Comparison of ENCODE assay signal across 17 mouse cellular contexts in genomic region chr11:117445707-117446106, GRCm38 (mm10). TPM values are rescaled to one million over a fixed set of nuclear protein-coding genes. Genes with fewer than 3 reads are reported as not detected.
DNase-seq lines count a peak whose midpoint lies in the region; ATAC-seq lines count a peak whose summit lies in the region.
"Had no signal": no experiment of that assay in that cellular context is flagged by ENCODE, and none has a peak within 500 bp of the region (broad histone marks: within the 10 kb centered on the region; RNA-seq: fewer than 3 reads in every experiment).

No protein-coding gene starts in this region.

- 30% methylated on average over 6 of the region's 6 CpGs for WGBS in limb, embryonic 12.5 days
- WGBS in limb, embryonic 10.5 days, result 51% methylated on average over 6 of the region's 6 CpGs
- 28% methylated on average over 6 of the region's 6 CpGs for WGBS in neural tube, embryonic 15.5 days

- no peaks in the 10 kb centered on the region for H3K36me3 ChIP-seq in limb, embryonic 12.5 days
- H3K36me3 ChIP-seq in limb, embryonic 10.5 days, result no peaks in the 10 kb centered on the region
- no peaks in the 10 kb centered on the region for H3K36me3 ChIP-seq in neural tube, embryonic 15.5 days
- H3K36me3 ChIP-seq: intestine, embryonic 15.5 days had no signal

- H3K9me3 ChIP-seq in limb, embryonic 12.5 days, result 0 out of 2 replicates have a peak, but pooled peaks cover 4% of the 10 kb centered on the region
- no peaks in the 10 kb centered on the region for H3K9me3 ChIP-seq in limb, embryonic 10.5 days (replicated peaks)
- H3K9me3 ChIP-seq in neural tube, embryonic 15.5 days (replicated peaks), result no peaks in the 10 kb centered on the region
- H3K9me3 ChIP-seq: intestine, embryonic 15.5 days had no signal

- peaks cover 16% of the 10 kb centered on the region for H3K4me1 ChIP-seq in limb, embryonic 12.5 days (replicated peaks)
- peaks cover 41% of the 10 kb centered on the region for H3K4me1 ChIP-seq in limb, embryonic 10.5 days
- H3K4me1 ChIP-seq in neural tube, embryonic 15.5 days, result peaks cover 24% of the 10 kb centered on the region

- H3K27me3 ChIP-seq in limb, embryonic 12.5 days, result peaks cover 22% of the 10 kb centered on the region
- peaks cover 87% of the 10 kb centered on the region for H3K27me3 ChIP-seq in limb, embryonic 10.5 days (ENCODE audit: low read depth, poor library complexity, severe bottlenecking)
- no peaks in the 10 kb centered on the region for H3K27me3 ChIP-seq in neural tube, embryonic 15.5 days (replicated peaks)
- H3K27me3 ChIP-seq: CH12.LX; intestine, embryonic 15.5 days; Patski had no signal

- no peak overlapping the region for H3K4me3 ChIP-seq in limb, embryonic 12.5 days (replicated peaks)
- no peak overlapping the region for H3K4me3 ChIP-seq in limb, embryonic 10.5 days
- no peak overlapping the region for H3K4me3 ChIP-seq in neural tube, embryonic 15.5 days (replicated peaks)
- H3K4me3 ChIP-seq: erythroblast, embryonic 14.5 days; intestine, embryonic 15.5 days had no signal

- peak; percentile 22; the same call in 1 of the 2 replicates for ATAC-seq in limb, embryonic 12.5 days (ENCODE audit: insufficient number of reproducible peaks, insufficient read depth, low FRiP score, low TSS enrichment, low read depth)
- ATAC-seq in neural tube, embryonic 15.5 days (ENCODE audit: low FRiP score), result 0 out of 2 replicates have a peak, but pooled peaks have one; percentile 17
- ATAC-seq: intestine, embryonic 15.5 days; Patski had no signal

- no peak for DNase-seq in limb, embryonic 10.5 days (ENCODE audit: low spot score)
- DNase-seq in kidney, adult 9 months, result peak; percentile 33
- peak; percentile 29 to 38 for DNase-seq in kidney, postnatal 36 days
- no peak for DNase-seq in left cerebral cortex, adult 9 months (ENCODE audit: low spot score in 2 of 2)
- no peak for DNase-seq in layer of hippocampus, adult 8-10 months (ENCODE audit: low spot score in 2 of 2)
- DNase-seq: cerebellum, adult 18-20 months; heart, adult 18-20 months; heart, postnatal 10 days had no signal

- no peak overlapping the region for H3K4me2 ChIP-seq in limb, embryonic 12.5 days
- no peak overlapping the region for H3K4me2 ChIP-seq in neural tube, embryonic 15.5 days
- H3K4me2 ChIP-seq: intestine, embryonic 15.5 days had no signal

- no peak overlapping the region for H3K27ac ChIP-seq in limb, embryonic 12.5 days
- no peak overlapping the region for H3K27ac ChIP-seq in limb, embryonic 10.5 days
- H3K27ac ChIP-seq in neural tube, embryonic 15.5 days (replicated peaks), result peak overlapping the region; percentile 54; the same call in 1 of the 2 replicates
- H3K27ac ChIP-seq: intestine, embryonic 15.5 days had no signal

- H3K9ac ChIP-seq in limb, embryonic 12.5 days (replicated peaks), result no peak overlapping the region
- 0 out of 2 replicates have a peak overlapping the region, but pooled peaks have one; percentile 23 for H3K9ac ChIP-seq in neural tube, embryonic 15.5 days (replicated peaks)
- H3K9ac ChIP-seq: intestine, embryonic 15.5 days had no signal

RNA-seq across cellular contexts. Expression of gene Gm11733, which starts 38.5 kb away (rescaled TPM):
- not detected in 2 replicates for polyA plus RNA-seq in limb, embryonic 12.5 days (2016; fragmentation: Nextera tagmentation; extraction: Ambion mirVana)
- not detected in 2 replicates for polyA plus RNA-seq in limb, embryonic 10.5 days (2016; fragmentation: Nextera tagmentation; extraction: Ambion mirVana)
- 0.09 TPM in 1 of 2 replicates, not detected in the other for polyA plus RNA-seq in neural tube, embryonic 15.5 days (2015; fragmentation: Nextera tagmentation; extraction: Ambion mirVana)
- under 1 TPM in 1 of 4 experiments, not detected in 3; 0.23 TPM for total RNA-seq in layer of hippocampus, adult 8-10 months (2022)
- total RNA-seq: CH12.LX; heart, adult 18-20 months; heart, postnatal 10 days had no signal
- polyA plus RNA-seq: erythroblast, embryonic 14.5 days; intestine, embryonic 15.5 days; liver, embryonic 16.5 days; spleen, adult 2 months; testis, adult 2 months had no signal

Comparison
In these comparisons a context has a peak if more than half of its experiments do, and no peak if none do; other contexts are left out.
1. DNase-seq: peak in kidney, adult 9 months (single experiment) and kidney, postnatal 36 days (2 of 2); none in limb, embryonic 10.5 days (single experiment), left cerebral cortex, adult 9 months (0 of 2) and layer of hippocampus, adult 8-10 months (0 of 2).